Mouse (Mus musculus): ENCODE measurements at regions not wholly inside any gene's neighbourhood (a gene's known extent, or its start where the extent isn't known, plus 50 kb on each side); places are given as distances from the start of the nearest gene placed in this dataset.

- DNase-seq (ENCODE audit: low spot score): no peak
These were observed 52.4 kb upstream of the Aldh1b1 start for GRCm38 (mm10) chr4:45746451-45746850.

GRCm38 (mm10) chr4:45745746-45746145, 53.1 kb upstream of the Aldh1b1 start:
- DNase-seq (ENCODE audit: low spot score): no peak

- no peak for DNase-seq (ENCODE audit: low spot score)
These were observed 53.9 kb upstream of the Aldh1b1 start for GRCm38 (mm10) chr4:45744849-45745407.

GRCm38 (mm10) chr4:45740779-45741365, 58.0 kb upstream of the Aldh1b1 start:
- no peak for DNase-seq (ENCODE audit: low spot score)

GRCm38 (mm10) chr4:45740319-45740718, 58.5 kb upstream of the Aldh1b1 start:
- DNase-seq (ENCODE audit: low spot score): no peak

GRCm38 (mm10) chr4:45739696-45740095, 59.1 kb upstream of the Aldh1b1 start:
- DNase-seq (ENCODE audit: low spot score): peak; percentile 23

GRCm38 (mm10) chr4:45739168-45739567, 59.7 kb upstream of the Aldh1b1 start:
- DNase-seq (ENCODE audit: low spot score): no peak

GRCm38 (mm10) chr4:45738746-45739145, 60.1 kb upstream of the Aldh1b1 start:
- no peak for DNase-seq (ENCODE audit: low spot score)

- no peak for DNase-seq (ENCODE audit: low spot score)
These were observed 62.5 kb upstream of the Aldh1b1 start for GRCm38 (mm10) chr4:45736215-45736815.

- no peak for DNase-seq (ENCODE audit: low spot score)
These were observed 64.8 kb upstream of the Aldh1b1 start for GRCm38 (mm10) chr4:45734011-45734410.

GRCm38 (mm10) chr4:45730862-45731831, 67.7 kb upstream of the Aldh1b1 start:
- DNase-seq (ENCODE audit: low spot score): no peak

- no peak for DNase-seq (ENCODE audit: low spot score)
These were observed 69.0 kb upstream of the Aldh1b1 start for GRCm38 (mm10) chr4:45729801-45730200.

- DNase-seq (ENCODE audit: low spot score): no peak
These were observed 70.0 kb upstream of the Aldh1b1 start for GRCm38 (mm10) chr4:45728825-45729224.

- DNase-seq (ENCODE audit: low spot score): no peak
These were observed 70.9 kb upstream of the Aldh1b1 start for GRCm38 (mm10) chr4:45727915-45728314.

- DNase-seq (ENCODE audit: low spot score): no peak
These were observed 71.3 kb upstream of the Aldh1b1 start for GRCm38 (mm10) chr4:45727474-45727873.

- DNase-seq (ENCODE audit: low spot score): no peak
These were observed 72.0 kb upstream of the Aldh1b1 start for GRCm38 (mm10) chr4:45726783-45727182.

GRCm38 (mm10) chr4:45725055-45725910, 73.5 kb upstream of the Aldh1b1 start:
- DNase-seq (ENCODE audit: low spot score): peak; percentile 42

GRCm38 (mm10) chr4:45720352-45720751, 78.5 kb upstream of the Aldh1b1 start:
- DNase-seq (ENCODE audit: low spot score): no peak

- no peak for DNase-seq (ENCODE audit: low spot score)
These were observed 79.3 kb upstream of the Aldh1b1 start for GRCm38 (mm10) chr4:45719564-45719963.

GRCm38 (mm10) chr4:45715878-45716277, 82.9 kb upstream of the Aldh1b1 start:
- DNase-seq (ENCODE audit: low spot score): no peak

- no peak for DNase-seq (ENCODE audit: low spot score)
These were observed 84.8 kb upstream of the Aldh1b1 start for GRCm38 (mm10) chr4:45713837-45714508.
